Mouse (Mus musculus) heart, embryonic 10.5 days (tissue): ENCODE results near the gene Krtap4-16. TPM values are rescaled to one million over a fixed set of nuclear protein-coding genes. Genes with fewer than 3 reads are reported as not detected.
"Not testable (repeated sequence)": the region's sequence is repeated elsewhere in the genome, so short reads cannot be mapped to it uniquely, and the experiment has no call there.

Experiments
- DNase-seq: peaks from one replicate; pipeline ENCODE4 v3.0.0-alpha.2; 2017; ENCODE audit warnings: low spot score
- H3K27ac ChIP-seq: fragments of 300-500 bp; sonication (generic); 2 replicates; pipeline ENCODE4 v1.5.1; 2016; ENCODE audit warnings: mild to moderate bottlenecking
- H3K27me3 ChIP-seq: fragments of 300-500 bp; sonication (generic); 2 replicates; pipeline ENCODE4 v1.6.1; 2016; ENCODE audit warnings: mild to moderate bottlenecking; ENCODE audit not compliant: poor library complexity, insufficient read depth, severe bottlenecking
- H3K36me3 ChIP-seq: fragments of 300-500 bp; sonication (generic); 2 replicates; pipeline ENCODE4 v1.6.1; 2016; ENCODE audit warnings: mild to moderate bottlenecking, moderate library complexity
- H3K4me1 ChIP-seq: fragments of 300-500 bp; sonication (generic); 2 replicates; pipeline ENCODE4 v1.6.1; 2016; ENCODE audit warnings: mild to moderate bottlenecking
- H3K4me3 ChIP-seq: fragments of 300-500 bp; sonication (generic); 2 replicates; pipeline ENCODE4 v1.5.1; 2016; ENCODE audit warnings: mild to moderate bottlenecking, moderate library complexity
- H3K9me3 ChIP-seq: fragments of 300-500 bp; sonication (generic); 2 replicates; pipeline ENCODE4 v1.6.1; 2016; ENCODE audit warnings: mild to moderate bottlenecking, moderate library complexity
- WGBS: fragments of 180-500 bp; shearing (Covaris S2); methylation state at CpG from one replicate; pipeline ENCODE4 v1.1.7; 2016; 5-methylcytosine and 5-hydroxymethylcytosine counted together
- polyA plus RNA-seq: library from polyadenylated mRNA; unstranded; fragments of >200 nt; fragmentation: Nextera tagmentation; extraction: Ambion mirVana; gene quantifications from 2 replicates; pipeline ENCODE4 v1.2.1, GENCODE M21; 2016

Krtap4-16 gene
- not detected in 2 replicates for polyA plus RNA-seq

DNA sequence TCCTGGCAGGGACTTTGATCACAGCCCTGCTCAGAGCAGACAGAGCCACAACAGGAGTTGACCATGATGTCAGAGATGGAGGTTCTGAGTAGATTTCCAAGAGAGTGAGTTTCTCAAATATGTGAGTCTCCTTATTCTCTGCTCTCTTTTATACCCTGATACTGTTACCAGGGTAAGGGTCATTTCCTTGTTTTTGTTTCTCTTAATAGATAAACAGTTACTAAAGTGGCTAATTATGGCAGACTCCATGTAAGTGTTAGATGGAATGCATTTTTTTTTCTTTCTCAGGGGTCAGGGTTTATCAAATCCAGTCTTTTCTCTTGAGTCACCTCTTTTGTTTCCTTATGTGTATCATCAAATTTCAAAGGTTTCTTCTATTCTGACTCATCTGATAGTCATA lies at the start of gene Krtap4-16:
TSS of gene Krtap4-16 (minus strand) at position 101 of the 400 bp plus-strand sequence.
- Histone ChIP-seq H3K27me3 (no peaks in the 10 kb centered on the region), H3K9me3 (no peaks in the 10 kb centered on the region), H3K27ac (no peak within 1 kb of the TSS), H3K4me3 (no peak within 1 kb of the TSS), H3K36me3 (no peaks in the 10 kb centered on the region), H3K4me1 (no peaks in the 10 kb centered on the region)
- no peak for DNase-seq

GRCm38 (mm10) chr11:99878887-99879286 lies 27.5 kb upstream of the Krtap4-16 start, which contains the start of gene Gm11567:
Gm11567 (plus strand) TSS chr11:99879187.
- H3K36me3 ChIP-seq, H3K27me3 ChIP-seq, H3K4me3 ChIP-seq, DNase-seq, H3K4me1 ChIP-seq, H3K9me3 ChIP-seq, H3K27ac ChIP-seq: not testable (repeated sequence)
- WGBS: 55% methylated on average over 1 of the region's 1 CpGs

GRCm38 (mm10) chr11:99873089-99873488 lies 21.7 kb upstream of the Krtap4-16 start, which contains the start of gene Krtap9-1:
Krtap9-1 (plus strand) TSS chr11:99873389.
- H3K27me3 ChIP-seq, H3K4me1 ChIP-seq, DNase-seq, H3K27ac ChIP-seq, H3K4me3 ChIP-seq, H3K36me3 ChIP-seq, H3K9me3 ChIP-seq: not testable (repeated sequence)
- WGBS: 78% methylated on average over 1 of the region's 1 CpGs

DNA sequence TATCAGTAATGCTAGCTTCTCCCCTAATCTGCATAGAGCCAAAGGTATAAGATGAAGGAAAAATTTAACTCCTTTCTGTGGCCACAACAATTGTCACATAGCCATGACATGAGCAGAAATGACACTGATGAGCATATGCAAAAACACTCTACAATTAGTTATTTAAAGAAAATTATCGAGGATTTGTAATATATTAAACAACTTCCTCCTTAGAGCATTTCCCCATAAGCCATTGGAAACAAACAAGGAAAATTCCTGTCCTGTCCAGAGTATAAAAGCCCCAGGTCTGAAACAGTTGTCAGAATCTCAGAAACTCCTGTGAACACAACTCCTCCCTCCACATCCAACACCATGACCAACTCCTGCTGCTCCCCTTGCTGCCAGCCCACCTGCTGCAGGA lies 12.8 kb upstream of the Krtap4-16 start, which contains the start of gene Gm11559:
TSS of gene Gm11559 (plus strand) at position 301 of the 400 bp plus-strand sequence.
- not testable (repeated sequence) for H3K9me3 ChIP-seq, H3K4me3 ChIP-seq, H3K4me1 ChIP-seq, H3K27me3 ChIP-seq, H3K27ac ChIP-seq, H3K36me3 ChIP-seq, DNase-seq
- WGBS: 52% methylated on average over 1 of the region's 1 CpGs

DNA sequence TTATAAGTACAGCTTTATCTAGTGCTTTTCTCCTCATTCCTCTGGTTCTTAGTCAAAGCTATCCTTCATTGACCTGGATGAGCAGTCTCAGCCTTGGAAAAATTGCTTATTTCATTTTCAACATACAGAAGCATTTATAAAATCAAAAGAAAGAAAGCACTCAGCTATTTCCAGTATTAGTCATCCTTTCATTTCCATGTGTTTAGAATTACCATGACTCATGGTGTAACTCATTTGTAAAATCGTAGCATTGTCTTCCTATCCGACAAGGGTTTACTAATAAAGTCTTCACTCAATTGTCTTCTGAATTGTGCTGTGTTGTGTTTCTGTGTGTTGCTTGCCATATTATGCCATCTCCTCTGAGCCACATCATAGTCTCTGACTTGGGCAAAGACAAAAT lies 7.4 kb upstream of the Krtap4-16 start:
- Histone ChIP-seq H3K27me3 (no peaks in the 10 kb centered on the region), H3K36me3 (no peaks in the 10 kb centered on the region), H3K4me1 (no peaks in the 10 kb centered on the region), H3K4me3 (no peak overlapping the region), H3K27ac (no peak overlapping the region), H3K9me3 (no peaks in the 10 kb centered on the region)
- WGBS: 83% methylated on average over 2 of the region's 2 CpGs
- DNase-seq: no peak

GRCm38 (mm10) chr11:99857617-99858016 lies 6.2 kb upstream of the Krtap4-16 start, which contains the start of gene Gm11568:
Gm11568 (plus strand) TSS chr11:99857917.
- Histone ChIP-seq H3K4me3 (no peak within 1 kb of the TSS), H3K27me3 (no peaks in the 10 kb centered on the region), H3K27ac (no peak within 1 kb of the TSS), H3K9me3 (no peaks in the 10 kb centered on the region), H3K4me1 (no peaks in the 10 kb centered on the region), H3K36me3 (no peaks in the 10 kb centered on the region)
- no peak for DNase-seq
- WGBS: 79% methylated on average over 2 of the region's 2 CpGs

DNA sequence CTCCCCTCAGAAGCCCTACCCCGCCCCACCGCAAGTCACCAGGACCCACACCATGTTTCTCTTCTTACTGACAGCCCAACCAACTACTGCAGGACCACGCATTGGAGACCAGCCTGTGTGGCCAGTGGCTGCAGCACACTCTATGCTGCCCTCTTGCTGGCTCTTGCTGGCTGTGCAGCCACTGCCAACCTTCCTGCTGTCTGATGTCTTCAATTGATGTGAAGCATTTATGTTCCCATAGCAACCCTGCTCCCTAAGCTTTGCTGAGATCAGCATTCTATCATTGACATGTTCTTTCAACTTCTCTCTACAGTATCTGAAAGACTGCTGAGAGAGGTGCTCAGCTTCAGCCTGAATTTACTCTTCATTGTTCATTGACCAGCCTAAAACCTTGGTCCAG lies 2.7 kb upstream of the Krtap4-16 start:
- 58% methylated on average over 3 of the region's 3 CpGs for WGBS

DNA sequence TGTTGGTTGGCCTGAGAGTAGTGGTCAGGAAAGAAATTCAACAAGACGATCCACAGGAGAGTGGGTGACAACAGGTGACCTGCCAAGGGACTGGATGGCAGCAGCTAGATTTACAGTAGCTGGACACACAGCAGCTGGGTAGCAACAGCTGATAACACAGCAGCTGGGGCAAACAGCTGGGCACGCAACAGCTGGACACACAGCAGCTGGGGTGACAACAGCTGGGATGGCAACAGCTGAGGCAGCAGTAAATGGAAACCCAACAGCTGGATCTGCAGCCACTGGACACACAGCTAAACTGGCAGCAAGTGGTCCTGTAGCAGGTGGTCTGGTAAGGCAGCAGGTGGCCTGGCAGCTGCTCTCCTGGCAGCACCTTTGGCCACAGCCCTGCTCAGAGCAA lies 4.7 kb downstream of the Krtap4-16 start:
- no peaks in the 10 kb centered on the region for H3K9me3 ChIP-seq
- no peak overlapping the region for H3K27ac ChIP-seq
- DNase-seq: no peak
- 91% methylated on average over 2 of the region's 2 CpGs for WGBS
- no peaks in the 10 kb centered on the region for H3K4me1 ChIP-seq
- no peak overlapping the region for H3K4me3 ChIP-seq
- no peaks in the 10 kb centered on the region for H3K36me3 ChIP-seq
- H3K27me3 ChIP-seq: no peaks in the 10 kb centered on the region

More for the DNA sequence above, 2.7 kb upstream of the Krtap4-16 start:
- Histone ChIP-seq H3K36me3 (no peaks in the 10 kb centered on the region), H3K27me3 (no peaks in the 10 kb centered on the region), H3K4me1 (no peaks in the 10 kb centered on the region), H3K27ac (no peak overlapping the region), H3K9me3 (no peaks in the 10 kb centered on the region), H3K4me3 (no peak overlapping the region)
- no peak for DNase-seq

DNA sequence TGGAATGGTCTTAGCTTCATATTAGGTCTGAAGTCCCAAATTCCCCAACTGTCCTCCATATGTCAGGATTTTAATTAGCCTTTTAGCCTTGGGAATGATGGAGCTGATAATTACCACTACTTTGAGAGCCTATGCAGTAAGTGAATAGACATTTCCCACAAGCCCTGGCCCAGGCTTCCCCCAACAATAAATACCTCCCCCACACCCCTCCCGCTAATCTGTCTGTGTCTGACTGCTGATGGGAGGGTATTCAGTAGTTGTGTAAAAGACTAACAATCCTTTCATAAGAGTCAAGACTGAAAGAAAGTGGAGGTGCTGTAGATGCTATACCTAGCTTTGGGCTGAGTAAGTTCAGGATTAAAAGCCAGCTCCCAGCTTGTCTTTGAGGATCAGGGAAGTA lies 9.2 kb downstream of the Krtap4-16 start:
- H3K9me3 ChIP-seq: no peaks in the 10 kb centered on the region
- no peaks in the 10 kb centered on the region for H3K27me3 ChIP-seq
- H3K36me3 ChIP-seq: no peaks in the 10 kb centered on the region
- H3K4me3 ChIP-seq: no peak overlapping the region
- H3K4me1 ChIP-seq: no peaks in the 10 kb centered on the region
- WGBS: 77% methylated on average over 1 of the region's 1 CpGs
- no peak overlapping the region for H3K27ac ChIP-seq
- no peak for DNase-seq

- no peak for DNase-seq
- H3K9me3 ChIP-seq: no peaks in the 10 kb centered on the region
- 68% methylated on average over 1 of the region's 1 CpGs for WGBS
- H3K36me3 ChIP-seq: no peaks in the 10 kb centered on the region
- H3K27ac ChIP-seq: no peak within 1 kb of the TSS
- no peaks in the 10 kb centered on the region for H3K27me3 ChIP-seq
- H3K4me1 ChIP-seq: no peaks in the 10 kb centered on the region
- no peak within 1 kb of the TSS for H3K4me3 ChIP-seq
Measured at GRCm38 (mm10) chr11:99837966-99838365, 13.4 kb downstream of the Krtap4-16 start, which contains the start of gene 2300003K06Rik. 2300003K06Rik (minus strand) TSS chr11:99838066.

GRCm38 (mm10) chr11:99815566-99815965 lies 35.8 kb downstream of the Krtap4-16 start, which contains the start of gene Gm11564:
Gm11564 (minus strand) TSS chr11:99815666.
- not testable (repeated sequence) for H3K36me3 ChIP-seq, H3K27me3 ChIP-seq, H3K27ac ChIP-seq, H3K4me3 ChIP-seq, DNase-seq, H3K9me3 ChIP-seq, H3K4me1 ChIP-seq
- 78% methylated on average over 2 of the region's 2 CpGs for WGBS

DNA sequence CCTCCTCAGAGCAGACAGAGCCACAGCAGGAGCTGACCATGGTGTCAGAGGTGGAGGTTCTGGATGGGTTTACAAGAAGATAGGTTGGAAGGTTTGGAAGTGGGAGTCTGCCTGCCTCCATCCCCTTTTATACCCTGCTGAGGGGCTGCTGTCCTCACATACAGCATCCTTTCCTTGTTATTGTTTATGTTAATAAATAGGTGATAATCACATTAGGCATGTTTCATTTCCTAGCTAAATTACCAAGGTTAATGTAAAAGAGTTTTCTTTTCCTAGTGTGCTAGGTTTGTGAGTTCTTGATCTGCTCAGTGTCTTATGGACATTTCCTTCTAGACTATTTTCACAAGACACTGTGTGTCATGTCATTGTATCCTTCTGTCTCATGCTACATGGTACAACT lies 41.6 kb downstream of the Krtap4-16 start, which contains the start of gene Krtap4-13:
TSS of gene Krtap4-13 (minus strand) at position 101 of the 400 bp plus-strand sequence.
- H3K27me3 ChIP-seq, H3K36me3 ChIP-seq, H3K4me1 ChIP-seq, H3K27ac ChIP-seq, H3K9me3 ChIP-seq, H3K4me3 ChIP-seq, DNase-seq: not testable (repeated sequence)

DNA sequence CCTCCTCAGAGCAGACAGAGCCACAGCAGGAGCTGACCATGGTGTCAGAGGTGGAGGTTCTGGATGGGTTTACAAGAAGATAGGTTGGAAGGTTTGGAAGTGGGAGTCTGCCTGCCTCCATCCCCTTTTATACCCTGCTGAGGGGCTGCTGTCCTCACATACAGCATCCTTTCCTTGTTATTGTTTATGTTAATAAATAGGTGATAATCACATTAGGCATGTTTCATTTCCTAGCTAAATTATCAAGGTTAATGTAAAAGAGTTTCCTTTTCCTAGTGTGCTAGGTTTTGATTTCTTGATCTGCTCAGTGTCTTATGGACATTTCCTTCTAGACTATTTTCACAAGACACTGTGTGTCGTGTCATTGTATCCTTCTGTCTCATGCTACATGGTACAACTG lies 47.1 kb downstream of the Krtap4-16 start, which contains the start of gene Gm11554:
TSS of gene Gm11554 (minus strand) at position 101 of the 400 bp plus-strand sequence.
- H3K27ac ChIP-seq, H3K36me3 ChIP-seq, H3K27me3 ChIP-seq, H3K4me1 ChIP-seq, H3K4me3 ChIP-seq, DNase-seq, H3K9me3 ChIP-seq: not testable (repeated sequence)
- WGBS: no CpG with 5 or more reads among the region's 1 CpGs
